Mouse (Mus musculus) heart, adult 10 weeks (tissue): Measurements from ENCODE around the gene Gse1. TPM values are rescaled to one million over a fixed set of nuclear protein-coding genes. Genes with fewer than 3 reads are reported as not detected.

Experiments used
- polyA plus RNA-seq: library from polyadenylated mRNA; stranded (reverse); fragments of 350-450 nt; fragmentation: Illumina TruSeq; extraction: RNeasy Lipid Tissue Mini Kit (QIAGEN cat#74804); gene quantifications from one replicate; pipeline ENCODE4 v1.2.3, GENCODE M21; 2014; ENCODE audit warnings: low read depth, low replicate concordance

The Gse1 gene
- 11.0 TPM for polyA plus RNA-seq

DNA sequence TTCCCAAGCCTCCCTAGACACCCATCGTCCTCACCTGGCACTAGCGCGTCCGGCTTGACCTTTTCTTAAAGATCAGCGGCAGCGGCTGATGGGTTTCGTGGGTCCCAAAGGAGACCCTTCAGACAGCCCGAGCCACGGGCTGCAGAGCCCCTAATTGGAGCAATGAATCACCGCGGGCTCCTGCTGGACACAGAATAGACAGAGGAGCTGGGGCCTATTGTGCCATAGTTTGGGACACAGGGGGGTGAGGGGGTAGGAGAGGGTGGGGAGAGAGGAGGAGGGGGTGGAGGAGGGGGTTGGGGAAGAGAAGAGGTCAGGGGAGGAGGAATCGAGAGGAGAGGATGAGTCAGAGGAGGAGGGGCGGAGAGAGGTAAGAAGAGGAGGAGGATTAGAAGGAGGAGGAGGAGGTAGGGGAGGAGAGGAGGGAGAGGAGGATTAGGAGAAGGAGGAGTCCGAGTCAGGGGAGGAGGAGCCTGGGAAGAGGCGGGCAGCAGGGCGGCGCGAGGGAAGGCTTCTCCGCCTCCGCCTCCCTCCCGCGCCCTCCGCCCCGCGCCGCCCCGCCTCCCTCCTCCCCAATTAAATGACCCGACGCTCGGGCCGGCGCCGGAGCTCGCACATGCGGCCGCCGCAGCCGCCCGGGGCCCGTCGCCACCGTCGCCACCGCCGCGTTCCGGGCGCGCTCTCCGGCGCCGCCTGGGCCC, at the start of gene Gse1:
Gene Gse1 (plus strand): TSS at position 566 of the 701 bp plus-strand sequence.

DNA sequence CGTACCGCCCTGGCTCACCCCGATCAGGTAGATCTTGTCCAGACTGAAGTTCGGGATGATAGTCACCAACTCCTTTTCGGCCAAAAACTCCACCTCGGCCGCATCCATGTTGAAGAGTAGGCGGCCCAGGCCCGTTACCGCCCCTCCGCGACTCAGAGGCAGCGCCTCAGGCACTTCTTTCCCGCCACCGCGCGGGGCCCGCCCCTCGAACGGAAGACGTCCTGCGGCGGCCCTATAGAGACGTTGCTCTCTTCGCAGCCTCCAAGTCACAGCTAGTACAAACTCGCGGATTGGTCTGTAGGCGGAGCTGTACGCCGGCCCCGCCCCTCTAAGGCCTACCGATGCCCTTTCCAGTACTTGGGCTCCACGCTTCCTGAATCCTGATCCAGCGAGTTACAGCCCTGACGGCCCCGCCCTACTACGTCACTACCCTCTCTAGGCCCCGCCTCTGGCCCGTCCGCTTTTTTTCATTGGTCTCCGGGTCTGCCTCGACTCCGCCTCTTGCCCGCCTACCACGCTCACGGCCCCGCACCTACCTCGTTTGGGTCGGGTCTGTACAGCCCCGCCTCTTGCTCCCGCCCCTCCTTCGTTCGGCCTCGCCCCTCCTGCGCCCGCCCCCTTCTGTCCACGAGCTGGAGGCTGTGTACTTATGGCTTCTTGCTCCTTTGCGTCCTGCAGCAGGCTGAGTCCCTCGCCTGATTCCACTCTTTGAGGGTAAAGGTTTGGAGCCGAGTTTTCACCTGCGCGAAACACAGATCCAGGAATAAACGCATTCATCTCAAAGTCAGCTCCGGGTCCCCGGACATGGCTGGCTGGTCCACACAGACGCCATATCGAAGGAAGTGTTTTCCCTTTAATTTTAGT, 360.9 kb downstream of the Gse1 start, which contains the start of gene Gins2:
Gene Gins2 (minus strand): TSS at position 397 of the 864 bp plus-strand sequence.

Other genes with a start within 250 kb of the Gse1 start
- 32.3 TPM for gene Crispld2, start 236.0 kb upstream of the Gse1 start, polyA plus RNA-seq
- gene Zdhhc7, start 127.0 kb upstream of the Gse1 start, polyA plus RNA-seq = 28.3 TPM
- 15.2 TPM for gene 6430548M08Rik, start 114.3 kb upstream of the Gse1 start, polyA plus RNA-seq
- not detected for gene Fam92b, start 51.0 kb upstream of the Gse1 start, polyA plus RNA-seq